Mouse (Mus musculus): ENCODE results near the gene Tmem200b.

GRCm38 (mm10) chr4:131913526-131913925 lies 8.0 kb upstream of the Tmem200b start:
- TF ChIP-seq CTCF (IDR thresholded peaks at IDR 0.05; ENCODE audit: low read depth, low read length) (no peak), POLR2A (IDR thresholded peaks at IDR 0.05; ENCODE audit: borderline replicate concordance, low read depth, low read length) (no peak)

Data from bone marrow macrophage, adult 2 months (primary cell).